Mouse (Mus musculus): ENCODE measurements around the gene Lef1. TPM values are rescaled to one million over a fixed set of nuclear protein-coding genes. Genes with fewer than 3 reads are reported as not detected.

Lef1 gene
- total and polyA plus RNA-seq, 3 experiments = 0.18 to 0.54 TPM; not detected in 1

- H3K9ac ChIP-seq (ENCODE audit: control insufficient read depth, low read depth, low read length, poor library complexity, severe bottlenecking) = no peak overlapping the region
- no peaks in the 10 kb centered on the region for H3K27me3 ChIP-seq (ENCODE audit: control insufficient read depth in 1 of 2, insufficient read depth in 2 of 2, low read length in 2 of 2)
- H3K4me3 ChIP-seq (ENCODE audit: control insufficient read depth in 1 of 2, insufficient read depth in 1 of 2, low read depth in 2 of 2, low read length in 2 of 2) = no peak overlapping the region
- H3K79me2 ChIP-seq (ENCODE audit: control insufficient read depth, insufficient read depth, low read length, poor library complexity) = no peaks in the 10 kb centered on the region
- H3K4me1 ChIP-seq (ENCODE audit: control insufficient read depth in 1 of 2, insufficient read depth in 2 of 2, low read length in 2 of 2) = no peaks in the 10 kb centered on the region
- H3K9me3 ChIP-seq (replicated peaks; ENCODE audit: insufficient read depth, low read length) = no peaks in the 10 kb centered on the region
- no peak for DNase-seq (ENCODE audit: low read depth, low spot score)
- H3K27ac ChIP-seq (ENCODE audit: control insufficient read depth, low read depth, low read length) = no peak overlapping the region
- TF ChIP-seq MYC (IDR thresholded peaks at IDR 0.05; ENCODE audit: low read depth, low read length) (no peak), ELF1 (IDR thresholded peaks at IDR 0.05; ENCODE audit: low read depth, low read length) (no peak), UBTF (IDR thresholded peaks at IDR 0.05; ENCODE audit: borderline replicate concordance, insufficient read depth, low read depth, low read length) (no peak), KAT2A (conservative IDR thresholded peaks at IDR 0.05; ENCODE audit: low read depth, low read length) (no peak), RCOR1 (IDR thresholded peaks at IDR 0.05; ENCODE audit: low read depth, low read length) (no peak)
- no peaks in the 10 kb centered on the region for H3K36me3 ChIP-seq (ENCODE audit: control insufficient read depth in 1 of 2, insufficient read depth in 2 of 2, low read length in 2 of 2)
Observed at GRCm38 (mm10) chr3:131153896-131154295, 43.6 kb downstream of the Lef1 start.

GRCm38 (mm10) chr3:131154576-131154975 is 44.3 kb downstream of the Lef1 start:
- H3K9ac ChIP-seq (ENCODE audit: control insufficient read depth, low read depth, low read length, poor library complexity, severe bottlenecking) = no peak overlapping the region
- H3K4me1 ChIP-seq (ENCODE audit: control insufficient read depth in 1 of 2, insufficient read depth in 2 of 2, low read length in 2 of 2) = no peaks in the 10 kb centered on the region
- no peak overlapping the region for H3K27ac ChIP-seq (ENCODE audit: control insufficient read depth, low read depth, low read length)
- H3K27me3 ChIP-seq (ENCODE audit: control insufficient read depth in 1 of 2, insufficient read depth in 2 of 2, low read length in 2 of 2) = no peaks in the 10 kb centered on the region
- TF ChIP-seq TCF12 (IDR thresholded peaks at IDR 0.05; ENCODE audit: low read depth, low read length) (no peak), MAX (IDR thresholded peaks at IDR 0.05; ENCODE audit: low read length) (no peak), GABPA (IDR thresholded peaks at IDR 0.05; ENCODE audit: low read depth, low read length) (no peak), HCFC1 (IDR thresholded peaks at IDR 0.05; ENCODE audit: low read depth, low read length) (no peak), ZC3H11A (IDR thresholded peaks at IDR 0.05; ENCODE audit: low read depth, low read length) (no peak), POLR2A (IDR thresholded peaks at IDR 0.05; ENCODE audit: control insufficient read depth in 1 of 2, insufficient read depth in 1 of 2, low read depth in 1 of 2, low read length in 2 of 2, poor library complexity in 1 of 2) (no peak), NELFE (IDR thresholded peaks at IDR 0.05; ENCODE audit: low read depth, low read length) (no peak), ZNF384 (IDR thresholded peaks at IDR 0.05; ENCODE audit: low read depth, low read length) (no peak), MYB (IDR thresholded peaks at IDR 0.05; ENCODE audit: low read depth, low read length) (no peak), EP300 (IDR thresholded peaks at IDR 0.05; ENCODE audit: low read depth in 1 of 2, low read length in 2 of 2) (no peak), ZKSCAN1 (IDR thresholded peaks at IDR 0.05; ENCODE audit: low read depth, low read length) (no peak), CTCF (IDR thresholded peaks at IDR 0.05 in 2 of 3, conservative IDR thresholded peaks at IDR 0.05 in 1 of 3; ENCODE audit: control insufficient read depth in 1 of 3, insufficient read depth in 1 of 3, low read depth in 2 of 3, low read length in 3 of 3, poor library complexity in 1 of 3, severe bottlenecking in 1 of 3) (no peak), USF2 (IDR thresholded peaks at IDR 0.05; ENCODE audit: borderline replicate concordance in 1 of 2, insufficient read depth in 1 of 2, low read depth in 1 of 2, low read length in 2 of 2) (no peak), SIN3A (IDR thresholded peaks at IDR 0.05; ENCODE audit: low read length) (no peak)
- no peak overlapping the region for H3K4me3 ChIP-seq (ENCODE audit: control insufficient read depth in 1 of 2, insufficient read depth in 1 of 2, low read depth in 2 of 2, low read length in 2 of 2)
- no peaks in the 10 kb centered on the region for H3K9me3 ChIP-seq (replicated peaks; ENCODE audit: insufficient read depth, low read length)
- no peaks in the 10 kb centered on the region for H3K36me3 ChIP-seq (ENCODE audit: control insufficient read depth in 1 of 2, insufficient read depth in 2 of 2, low read length in 2 of 2)
- no peak for DNase-seq (ENCODE audit: low read depth, low spot score)
- H3K79me2 ChIP-seq (ENCODE audit: control insufficient read depth, insufficient read depth, low read length, poor library complexity) = no peaks in the 10 kb centered on the region

All from MEL (cell line).